In genomic region chr9:44487441-44487840, GRCm38 (mm10) we compare ENCODE assay signal across 8 mouse cellular contexts. TPM values are rescaled to one million over a fixed set of nuclear protein-coding genes. Genes with fewer than 3 reads are reported as not detected.
DNase-seq lines count a peak whose midpoint lies in the region; ATAC-seq and TF ChIP-seq lines count a peak whose summit lies in the region.

No protein-coding gene starts in this region.

- 4% methylated on average over 7 of the region's 7 CpGs for WGBS in heart, postnatal 0 days

- H3K27me3 ChIP-seq in megakaryocyte, embryonic 14.5 days (replicated peaks): peaks cover 12% of the 10 kb centered on the region
- no peaks in the 10 kb centered on the region for H3K27me3 ChIP-seq in heart, postnatal 0 days (ENCODE audit: control insufficient read depth, insufficient read depth, low read length)

- peak overlapping the region; percentile 96 for H3K27ac ChIP-seq in embryonic fibroblast, embryonic 13.5 days (ENCODE audit: insufficient read depth, low read length)
- H3K27ac ChIP-seq in heart, postnatal 0 days (ENCODE audit: low read depth): peak overlapping the region; percentile 93

- peak overlapping the region; percentile 38 for H3K4me3 ChIP-seq in megakaryocyte, embryonic 14.5 days (replicated peaks)
- 0 out of 2 replicates have a peak overlapping the region, but pooled peaks have one; percentile 39 for H3K4me3 ChIP-seq in embryonic fibroblast, embryonic 13.5 days (ENCODE audit: insufficient read depth, low read length)
- H3K4me3 ChIP-seq in heart, postnatal 0 days (ENCODE audit: low read depth, low read length): peak overlapping the region; percentile 97

- TF ChIP-seq POLR2A in embryonic fibroblast, embryonic 13.5 days (IDR thresholded peaks at IDR 0.05; ENCODE audit: low read depth, low read length): peak; percentile 43; the same call in 1 of the 2 replicates

- no peak for ATAC-seq in megakaryocyte, adult 5-6 weeks (ENCODE audit: poor library complexity, severe bottlenecking)
- peak; percentile 72 for ATAC-seq in heart, postnatal 0 days (ENCODE audit: insufficient read depth, low read depth)

- H3K36me3 ChIP-seq in megakaryocyte, embryonic 14.5 days (replicated peaks; ENCODE audit: low read length): peaks cover 7% of the 10 kb centered on the region
- peaks cover 8% of the 10 kb centered on the region; the same call in 1 of the 2 replicates for H3K36me3 ChIP-seq in heart, postnatal 0 days (replicated peaks; ENCODE audit: control insufficient read depth, insufficient read depth, low read length)

- peaks cover 90% of the 10 kb centered on the region for H3K4me1 ChIP-seq in megakaryocyte, embryonic 14.5 days
- peaks cover 15% of the 10 kb centered on the region for H3K4me1 ChIP-seq in embryonic fibroblast, embryonic 13.5 days (ENCODE audit: control insufficient read depth, insufficient read depth, low read length)
- H3K4me1 ChIP-seq in heart, postnatal 0 days (ENCODE audit: control insufficient read depth, insufficient read depth): peaks cover 70% of the 10 kb centered on the region

- peak; percentile 95 for TF ChIP-seq EP300 in heart, postnatal 0 days (IDR thresholded peaks at IDR 0.05; ENCODE audit: low read depth)

- H3K9ac ChIP-seq in heart, postnatal 0 days (replicated peaks; ENCODE audit: low read depth, low read length): 0 out of 2 replicates have a peak overlapping the region, but pooled peaks have one; percentile 23

- H3K4me2 ChIP-seq in heart, postnatal 0 days (ENCODE audit: low read depth, low read length): peak overlapping the region; percentile 85

- peak; percentile 94 for DNase-seq in heart, postnatal 0 days (ENCODE audit: low spot score)
- DNase-seq in kidney, postnatal 14 days: peak; percentile 89
- DNase-seq in lung, postnatal 36 days: peak; percentile 95
- peak; percentile 86 for DNase-seq in testis, postnatal 10 days (ENCODE audit: low spot score)
- DNase-seq in right cerebral cortex, adult 18-20 months: no peak

- no peaks in the 10 kb centered on the region for H3K9me3 ChIP-seq in megakaryocyte, embryonic 14.5 days
- no peaks in the 10 kb centered on the region for H3K9me3 ChIP-seq in heart, postnatal 0 days (replicated peaks; ENCODE audit: control insufficient read depth, low read length)

- TF ChIP-seq CTCF in embryonic fibroblast, embryonic 13.5 days (IDR thresholded peaks at IDR 0.05; ENCODE audit: borderline replicate concordance, insufficient read depth, low read length): no peak
- TF ChIP-seq CTCF in heart, postnatal 0 days (IDR thresholded peaks at IDR 0.05; ENCODE audit: low read depth): no peak

RNA-seq across cellular contexts. Expression of gene Bcl9l, which starts 4.8 kb away (rescaled TPM):
- 11.6 and 16.1 TPM in 2 replicates for polyA plus RNA-seq in megakaryocyte, embryonic 14.5 days (2012; ENCODE audit: insufficient read depth, low replicate concordance)
- total RNA-seq in megakaryocyte, adult 5-6 weeks (2015): 6.0 TPM in 2 replicates
- total RNA-seq in megakaryocyte, adult 5-6 weeks (2017): 2.6 and 3.0 TPM in 2 replicates
- 56.0 and 61.6 TPM in 2 replicates for polyA plus RNA-seq in embryonic fibroblast, embryonic 13.5 days (2011; ENCODE audit: insufficient read length, low read depth, missing spikeins)
- total RNA-seq in heart, postnatal 0 days (2014; rRNA removed; ENCODE audit: low replicate concordance): 12.4 and 33.9 TPM in 2 replicates
- 4.4 and 5.2 TPM in 2 replicates for polyA plus RNA-seq in heart, postnatal 0 days (2015; fragmentation: Nextera tagmentation; extraction: Ambion mirVana)

RNA-seq across cellular contexts. Expression of gene Upk2, which starts 32.7 kb away (rescaled TPM):
- polyA plus RNA-seq in megakaryocyte, embryonic 14.5 days (2012; ENCODE audit: insufficient read depth, low replicate concordance): not detected in 2 replicates
- not detected in 2 replicates for total RNA-seq in megakaryocyte, adult 5-6 weeks (2015)
- total RNA-seq in megakaryocyte, adult 5-6 weeks (2017): not detected in 2 replicates
- polyA plus RNA-seq in embryonic fibroblast, embryonic 13.5 days (2011; ENCODE audit: insufficient read length, low read depth, missing spikeins): not detected in 2 replicates
- 18.0 TPM in 1 of 2 replicates, not detected in the other for total RNA-seq in heart, postnatal 0 days (2014; rRNA removed; ENCODE audit: low replicate concordance)
- not detected in 2 replicates for polyA plus RNA-seq in heart, postnatal 0 days (2015; fragmentation: Nextera tagmentation; extraction: Ambion mirVana)

RNA-seq across cellular contexts. Expression of gene Foxr1, which starts 46.5 kb away (rescaled TPM):
- not detected in 2 replicates for polyA plus RNA-seq in megakaryocyte, embryonic 14.5 days (2012; ENCODE audit: insufficient read depth, low replicate concordance)
- not detected in 2 replicates for total RNA-seq in megakaryocyte, adult 5-6 weeks (2015)
- total RNA-seq in megakaryocyte, adult 5-6 weeks (2017): not detected in 2 replicates
- not detected in 2 replicates for polyA plus RNA-seq in embryonic fibroblast, embryonic 13.5 days (2011; ENCODE audit: insufficient read length, low read depth, missing spikeins)
- total RNA-seq in heart, postnatal 0 days (2014; rRNA removed; ENCODE audit: low replicate concordance): not detected in 2 replicates
- not detected in 2 replicates for polyA plus RNA-seq in heart, postnatal 0 days (2015; fragmentation: Nextera tagmentation; extraction: Ambion mirVana)

Comparison
In these comparisons a context has a peak if more than half of its experiments do, and no peak if none do; other contexts are left out.
1. H3K4me3 ChIP-seq: peak in every context shown above with its lines; median percentile 97 in heart, postnatal 0 days; 39 in embryonic fibroblast, embryonic 13.5 days; 38 in megakaryocyte, embryonic 14.5 days.